Mouse (Mus musculus) heart, postnatal 25 days (tissue): ENCODE data around the gene Mcm6. TPM values are rescaled to one million over a fixed set of nuclear protein-coding genes. Genes with fewer than 3 reads are reported as not detected.

Source experiments
- total RNA-seq, 2 experiments: library from RNA; stranded (reverse); gene quantifications; 2 replicates each; pipeline ENCODE4 v1.2.3; 2021

The Mcm6 gene
- total RNA-seq, 2 experiments from 2014 or later = 6.3 to 6.4 TPM

Other genes starting within 250 kb of the Mcm6 start
- gene Ubxn4, start 115.7 kb downstream of the Mcm6 start, total RNA-seq = 10 to 100 TPM; 33.4 to 37.6 TPM
- not detected for gene Lct, start 31.3 kb downstream of the Mcm6 start, total RNA-seq
- gene Dars, start 57.7 kb upstream of the Mcm6 start, total RNA-seq = 10 to 100 TPM; 61.0 to 63.0 TPM
- gene Cxcr4, start 232.6 kb upstream of the Mcm6 start, total RNA-seq = 10 to 100 TPM; 10.0 to 11.2 TPM